Mouse (Mus musculus): ENCODE results near the gene Fbxo21. TPM values are rescaled to one million over a fixed set of nuclear protein-coding genes. Genes with fewer than 3 reads are reported as not detected.

Gene Fbxo21
- total RNA-seq, 2 experiments from 2014 or later = 4.1 to 6.9 TPM

Other genes starting within 250 kb of the Fbxo21 start
- gene Nos1, start 195.7 kb upstream of the Fbxo21 start, total RNA-seq (2014; fragmentation: Nextera tagmentation) = not detected in 2 replicates
- not detected in 2 replicates for gene Nos1, start 195.7 kb upstream of the Fbxo21 start, total RNA-seq (2017)
- not detected in 2 replicates for gene Tesc, start 51.0 kb downstream of the Fbxo21 start, total RNA-seq (2014; fragmentation: Nextera tagmentation)
- gene Tesc, start 51.0 kb downstream of the Fbxo21 start, total RNA-seq (2017) = not detected in 2 replicates
- 18.1 and 25.3 TPM in 2 replicates for gene Fbxw8, start 178.7 kb downstream of the Fbxo21 start, total RNA-seq (2014; fragmentation: Nextera tagmentation)
- 12.9 and 23.8 TPM in 2 replicates for gene Fbxw8, start 178.7 kb downstream of the Fbxo21 start, total RNA-seq (2017)
- gene Hrk, start 187.9 kb downstream of the Fbxo21 start, total RNA-seq (2014; fragmentation: Nextera tagmentation) = not detected in 2 replicates
- gene Hrk, start 187.9 kb downstream of the Fbxo21 start, total RNA-seq (2017) = not detected in 2 replicates

Data from megakaryocyte-erythroid progenitor cell, adult 5-6 weeks (primary cell).